Mouse (Mus musculus) liver, adult 2 months (tissue): ENCODE data around the gene Mogat2.

Experiments
- CTCF ChIP-seq: fragments of 200-500 bp; IDR thresholded peaks from 2 replicates; pipeline ENCODE4 v1.5.1; 2011; ENCODE audit warnings: low read depth, low read length, control low read depth
- POLR2A ChIP-seq: fragments of 200-500 bp; IDR thresholded peaks from 2 replicates; pipeline ENCODE4 v1.6.1; 2011; ENCODE audit warnings: low read length, control low read depth; ENCODE audit not compliant: insufficient read depth; ENCODE audit errors: extremely low read depth

GRCm38 (mm10) chr7:99202163-99202562, 36.3 kb downstream of the Mogat2 start:
- TF ChIP-seq CTCF (peak; percentile 23; the same call in 1 of the 2 replicates), POLR2A (no peak)
